Mouse (Mus musculus): ENCODE data around the gene Sec14l2.

The Sec14l2 gene

DNA sequence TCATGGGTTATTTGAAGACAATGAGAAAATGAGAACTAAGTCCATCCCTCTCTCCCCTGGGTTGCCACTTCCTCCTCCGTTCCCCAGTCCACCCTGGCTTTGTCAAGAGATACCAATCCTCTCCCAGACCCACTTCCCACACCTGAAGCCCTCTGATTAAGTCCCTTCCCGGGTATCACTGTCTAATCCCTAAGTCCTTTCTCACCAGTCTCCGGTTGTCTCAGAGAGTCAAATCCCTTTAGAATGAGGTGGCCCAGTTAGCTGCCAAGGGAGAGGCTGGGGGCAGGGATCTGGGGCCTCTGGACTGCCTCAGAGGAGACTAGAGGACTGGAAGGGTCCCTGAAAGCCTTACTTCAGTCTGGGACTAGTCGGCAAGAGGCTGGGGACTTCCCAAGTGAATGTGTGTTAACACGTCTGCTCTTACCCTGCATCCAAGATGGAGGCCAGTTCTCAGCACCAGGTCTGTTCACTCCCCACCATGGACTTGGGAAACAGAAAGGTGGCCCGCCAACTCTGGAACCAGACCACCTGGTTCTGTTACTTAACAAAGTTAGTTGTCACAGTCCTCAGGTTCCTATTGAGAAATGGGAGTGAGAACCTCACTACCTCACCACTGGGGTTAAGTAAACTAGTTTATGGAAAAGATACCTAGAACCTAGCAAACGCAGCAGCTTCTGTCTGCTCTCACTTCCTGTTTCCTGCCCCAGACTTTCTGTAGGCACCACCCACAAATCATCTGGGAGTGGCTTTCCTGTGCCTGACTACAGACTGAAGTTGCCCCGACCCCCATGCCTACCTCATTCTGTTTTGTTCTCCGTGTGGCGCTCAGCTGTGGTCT, at the start of gene Sec14l2:
Gene Sec14l2, minus strand, starts transcription at position 674 of the 838 bp plus-strand sequence.
- no peak for DNase-seq (ENCODE audit: low read depth, low spot score)

DNA sequence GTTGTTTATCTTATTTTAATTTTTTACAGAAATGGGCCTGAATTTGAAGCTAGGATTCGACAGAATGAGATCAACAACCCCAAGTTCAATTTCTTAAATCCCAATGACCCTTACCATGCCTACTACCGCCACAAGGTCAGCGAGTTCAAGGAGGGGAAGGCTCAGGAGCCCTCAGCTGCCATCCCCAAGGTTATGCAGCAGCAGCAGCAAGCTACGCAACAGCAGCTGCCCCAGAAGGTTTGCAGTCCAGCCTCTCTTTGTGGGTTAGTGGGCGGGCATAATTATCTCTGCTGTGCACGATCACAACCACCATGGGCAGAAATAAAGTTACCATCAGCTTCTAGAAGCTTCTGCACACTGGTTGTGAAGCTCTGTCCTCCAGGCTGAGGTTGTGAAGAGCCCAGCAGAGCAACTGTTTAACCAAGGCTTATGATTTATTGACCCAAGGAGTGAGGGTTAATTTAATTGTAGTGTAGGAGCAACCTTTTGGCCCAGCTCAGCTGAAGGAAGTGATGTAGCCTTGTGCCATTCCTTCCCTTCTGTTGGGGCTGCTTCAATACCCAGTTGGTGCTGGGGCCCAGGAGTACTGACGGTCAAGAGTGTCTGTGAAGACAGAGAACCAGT, 43.4 kb upstream of the Sec14l2 start:
- DNase-seq (ENCODE audit: low read depth, low spot score) = no peak

DNA sequence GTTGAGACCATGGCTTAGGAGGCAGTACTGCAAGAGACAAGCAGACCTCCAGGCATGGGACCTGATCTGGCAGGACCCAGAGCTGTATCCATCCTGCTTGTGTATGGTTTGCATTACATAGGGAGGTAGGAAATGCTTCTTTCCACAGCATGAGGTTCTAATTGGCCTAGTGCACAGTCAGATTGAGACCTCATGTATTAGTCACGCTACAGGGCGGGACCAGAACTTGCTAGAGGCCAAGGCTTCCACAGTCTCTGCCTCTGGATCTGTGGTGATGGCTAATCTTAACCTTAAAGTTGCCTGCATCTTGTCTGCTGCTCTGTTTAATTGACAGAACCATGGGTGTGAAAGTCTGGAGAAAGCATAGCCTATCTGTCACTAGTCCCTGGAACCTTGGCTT, 41.5 kb upstream of the Sec14l2 start:
- DNase-seq (ENCODE audit: low read depth, low spot score) = no peak

DNA sequence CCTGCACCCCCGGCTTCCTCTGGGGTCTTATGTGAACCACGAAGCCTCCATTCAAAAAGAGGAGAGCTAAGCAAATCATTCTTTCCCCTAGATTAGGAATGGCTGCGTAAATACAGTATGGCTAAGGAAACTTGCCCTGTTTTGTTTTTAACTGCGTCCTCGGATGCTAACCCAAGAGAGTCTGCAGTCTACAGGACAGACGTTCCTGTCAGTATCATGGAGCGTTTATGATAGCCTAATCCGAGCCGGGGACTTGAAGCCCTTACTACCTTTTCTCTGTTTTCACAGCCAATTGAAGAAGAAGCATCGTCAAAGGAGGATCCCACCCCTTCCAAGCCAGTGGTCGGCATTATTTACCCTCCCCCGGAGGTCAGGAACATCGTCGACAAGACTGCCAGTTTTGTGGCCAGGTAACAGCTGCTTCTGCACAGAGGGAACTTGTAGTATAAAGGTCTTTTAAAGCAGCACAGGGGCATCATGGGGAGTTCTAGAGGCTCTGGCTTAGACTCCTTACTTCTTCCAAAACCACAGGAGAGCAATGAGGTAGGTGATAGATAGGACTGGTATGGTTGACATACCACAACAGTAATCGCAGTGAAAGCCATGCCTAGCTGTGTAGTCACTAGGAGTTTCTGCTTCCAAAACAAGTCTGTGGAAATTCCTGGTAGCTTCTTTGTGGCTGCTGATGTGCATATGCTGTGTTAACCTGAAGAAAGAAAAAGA, 37.7 kb upstream of the Sec14l2 start:
- DNase-seq (ENCODE audit: low read depth, low spot score) = no peak

DNA sequence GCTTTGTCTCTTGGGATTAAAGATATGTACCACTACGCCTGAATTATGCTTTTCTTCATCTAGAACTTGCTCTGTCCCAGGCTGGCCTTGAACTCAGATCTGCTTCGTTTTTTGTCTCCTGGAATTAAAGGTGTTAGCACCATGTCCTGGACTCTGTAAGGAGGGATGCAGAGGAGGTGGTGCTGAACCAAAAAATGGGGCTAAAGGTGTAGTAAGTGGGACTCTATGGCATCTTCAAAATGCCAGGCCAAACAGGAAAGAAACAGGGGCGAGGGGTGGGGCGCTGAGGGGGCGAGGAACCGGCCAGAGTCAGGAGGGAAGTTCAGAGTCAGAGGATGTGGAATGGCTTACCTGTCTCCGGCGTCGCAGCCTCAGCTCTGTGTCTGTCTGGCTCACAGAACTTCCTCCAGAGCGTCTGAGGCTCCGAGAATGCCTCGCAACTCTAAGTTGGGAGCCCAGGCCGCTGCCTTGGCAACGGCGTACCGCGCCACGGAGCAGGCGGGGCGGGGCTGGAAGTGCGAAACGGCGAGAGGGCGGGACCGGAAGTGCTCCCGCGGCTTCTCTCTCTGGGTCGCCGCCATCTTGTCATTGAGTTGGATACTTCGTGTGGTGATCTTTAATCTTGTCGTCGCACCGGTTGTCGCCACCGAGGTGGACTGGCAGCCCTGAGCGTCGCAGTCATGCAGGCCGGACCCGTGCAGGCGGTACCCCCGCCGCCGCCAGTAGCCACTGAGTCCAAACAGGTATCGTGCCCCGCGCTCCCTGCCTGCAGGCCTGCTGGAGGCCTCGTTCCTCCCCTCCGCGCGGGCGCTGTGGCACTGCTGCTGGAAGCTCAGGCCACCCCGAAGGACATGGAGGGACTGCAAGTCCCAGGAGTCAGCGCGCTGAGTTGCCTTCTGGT, 36.8 kb upstream of the Sec14l2 start, which contains the start of the genes Ccdc157 and Sf3a1:
Gene Ccdc157, minus strand, starts transcription at position 486 of the 901 bp plus-strand sequence.
Gene Sf3a1, plus strand, starts transcription at position 543 of the 901 bp plus-strand sequence.
- DNase-seq (ENCODE audit: low read depth, low spot score) = peak; percentile 83

DNA sequence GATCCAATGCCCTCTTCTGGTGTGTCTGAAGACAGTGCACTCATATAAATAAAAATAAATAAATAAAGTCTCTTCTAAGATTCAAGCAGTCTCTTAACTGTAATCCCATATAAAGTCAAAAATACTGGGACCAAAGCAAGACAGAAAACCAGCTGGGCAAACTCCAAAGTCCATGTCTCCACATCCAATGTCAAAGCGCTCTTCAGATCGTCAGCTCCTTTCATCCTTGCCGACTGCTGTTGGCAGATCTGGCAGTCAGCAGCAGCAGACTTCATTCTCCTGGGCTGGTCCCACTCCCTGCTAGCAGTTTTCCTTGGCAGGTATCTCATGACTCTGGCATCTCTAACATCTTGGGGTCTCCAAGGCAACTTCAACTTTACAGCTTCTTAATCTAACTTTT, 35.5 kb upstream of the Sec14l2 start:
- no peak for DNase-seq (ENCODE audit: low read depth, low spot score)

DNA sequence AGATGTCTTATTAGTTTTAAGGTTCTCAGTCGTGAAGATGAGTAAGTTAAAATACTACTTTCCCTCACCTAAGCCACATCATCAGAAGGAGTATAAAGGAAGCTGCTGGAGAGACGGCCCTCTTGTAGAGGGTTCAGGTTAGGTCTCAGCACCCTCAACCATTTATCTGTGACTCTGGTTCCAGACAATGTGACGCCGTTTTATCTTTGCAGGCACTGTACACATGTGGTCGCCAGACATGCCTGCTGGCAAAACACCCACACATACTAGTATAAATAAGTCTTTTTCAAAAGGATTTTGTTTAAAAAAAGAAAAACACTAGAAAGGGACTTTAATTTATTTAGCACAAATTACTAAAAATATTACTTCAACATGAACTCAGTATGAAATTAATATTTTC, 32.4 kb upstream of the Sec14l2 start:
- no peak for DNase-seq (ENCODE audit: low read depth, low spot score)

DNA sequence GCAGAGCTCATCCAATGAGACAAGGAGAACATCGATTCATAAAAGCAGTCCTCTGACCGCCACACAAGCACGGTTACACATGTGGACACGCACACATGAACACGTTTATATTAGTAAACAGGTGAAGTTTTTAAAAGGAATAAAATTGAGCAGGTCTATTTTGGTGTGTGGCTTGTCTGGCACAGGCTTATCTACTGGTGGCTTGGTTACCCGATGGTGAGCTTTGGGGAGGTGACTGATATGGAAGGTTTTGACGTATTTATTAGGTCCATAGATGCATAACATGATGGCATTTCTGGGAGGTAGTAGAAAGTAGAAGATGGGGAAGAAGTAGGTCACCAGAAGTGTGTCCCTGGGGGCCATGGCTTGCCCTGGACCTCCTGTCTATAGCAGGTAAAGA, 30.5 kb upstream of the Sec14l2 start:
- no peak for DNase-seq (ENCODE audit: low read depth, low spot score)

DNA sequence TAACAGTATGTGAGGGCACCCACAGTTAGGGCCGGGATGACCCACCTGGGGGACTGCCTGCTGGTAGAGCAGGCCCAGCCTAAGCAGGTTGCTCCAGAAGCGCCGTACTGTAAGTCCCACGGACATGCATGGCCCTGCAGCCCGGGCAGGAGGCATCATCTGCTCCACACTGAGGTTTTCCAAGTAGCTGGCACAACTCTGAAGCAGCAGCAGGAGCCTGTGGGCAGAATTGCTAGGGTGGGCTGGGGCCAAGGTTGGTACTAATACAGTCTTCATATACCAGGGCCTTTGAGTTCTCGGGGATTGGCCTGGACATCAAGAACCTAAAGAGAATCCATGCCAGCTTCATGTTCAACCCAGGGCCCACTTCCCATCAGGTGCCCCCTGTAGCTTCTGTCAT, 26.7 kb upstream of the Sec14l2 start:
- no peak for DNase-seq (ENCODE audit: low read depth, low spot score)

DNA sequence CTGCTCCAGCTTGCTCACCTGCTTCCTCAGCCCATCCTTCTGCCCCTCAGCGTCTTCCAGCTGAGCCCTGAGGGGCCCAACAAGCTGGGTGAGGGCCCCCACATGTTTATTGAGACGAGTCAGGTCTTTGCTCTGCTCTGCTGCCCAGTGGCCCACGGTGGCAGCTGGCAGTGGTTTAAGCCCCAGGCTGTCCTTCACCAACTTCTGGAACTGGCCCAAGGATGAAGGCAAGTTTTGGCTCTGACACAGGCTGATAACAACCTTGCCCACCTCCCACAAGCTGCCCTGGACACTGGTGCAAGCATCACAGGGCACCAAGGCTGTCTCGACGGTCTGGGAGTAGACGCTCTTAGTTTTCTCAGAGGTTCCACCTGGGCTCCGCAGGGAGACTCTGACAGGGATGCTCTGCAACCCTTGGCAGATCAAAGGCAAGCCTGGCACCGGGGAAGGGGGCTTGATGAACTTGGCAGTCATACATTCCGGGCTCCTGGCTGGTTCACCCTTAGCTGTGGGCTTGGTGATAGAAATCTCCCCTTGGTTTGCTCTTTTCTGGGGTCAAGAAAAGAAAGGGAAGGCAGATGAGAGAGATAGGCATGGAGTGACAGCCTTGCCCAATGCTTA, 25.4 kb upstream of the Sec14l2 start:
- no peak for DNase-seq (ENCODE audit: low read depth, low spot score)

DNA sequence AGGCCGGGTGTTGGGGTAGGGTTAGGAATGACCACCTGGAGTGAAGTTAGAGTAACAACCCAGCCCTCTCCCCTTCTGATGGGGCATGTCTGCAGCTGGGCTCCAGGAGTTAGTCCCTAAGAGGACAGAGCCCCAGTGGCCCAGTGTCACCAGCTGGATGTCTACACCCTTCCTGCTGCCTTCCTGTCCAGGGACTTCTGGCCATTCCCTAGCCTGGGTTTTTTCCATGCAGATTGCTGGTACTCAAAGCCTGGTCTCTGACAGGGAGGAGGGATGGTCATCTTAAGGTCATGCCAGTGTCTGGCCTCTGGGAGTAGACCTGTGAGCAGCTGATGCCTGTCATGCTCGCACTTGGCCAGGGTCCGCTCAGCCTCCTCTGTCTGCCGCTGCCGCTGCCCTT, 24.9 kb upstream of the Sec14l2 start:
- no peak for DNase-seq (ENCODE audit: low read depth, low spot score)

DNA sequence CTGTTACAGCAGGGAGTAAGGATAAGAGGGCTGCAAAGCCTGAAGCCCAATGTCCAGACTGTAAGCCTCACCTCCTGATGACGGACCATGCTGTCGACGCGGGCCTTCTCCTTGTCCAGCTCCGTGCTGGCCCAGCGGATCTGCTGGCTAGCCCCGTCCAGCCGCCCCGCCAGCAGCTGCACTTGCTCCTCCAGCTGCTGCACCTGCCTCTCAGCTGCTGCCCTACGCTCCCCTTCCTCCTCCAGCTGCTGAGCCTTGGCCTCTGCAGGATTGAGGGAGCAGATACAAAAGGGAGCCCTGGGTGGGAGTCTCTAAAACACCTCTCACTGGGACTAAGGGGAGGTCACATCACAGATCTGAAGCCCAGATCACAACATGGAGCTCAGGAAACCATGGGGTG, 23.9 kb upstream of the Sec14l2 start:
- no peak for DNase-seq (ENCODE audit: low read depth, low spot score)

DNA sequence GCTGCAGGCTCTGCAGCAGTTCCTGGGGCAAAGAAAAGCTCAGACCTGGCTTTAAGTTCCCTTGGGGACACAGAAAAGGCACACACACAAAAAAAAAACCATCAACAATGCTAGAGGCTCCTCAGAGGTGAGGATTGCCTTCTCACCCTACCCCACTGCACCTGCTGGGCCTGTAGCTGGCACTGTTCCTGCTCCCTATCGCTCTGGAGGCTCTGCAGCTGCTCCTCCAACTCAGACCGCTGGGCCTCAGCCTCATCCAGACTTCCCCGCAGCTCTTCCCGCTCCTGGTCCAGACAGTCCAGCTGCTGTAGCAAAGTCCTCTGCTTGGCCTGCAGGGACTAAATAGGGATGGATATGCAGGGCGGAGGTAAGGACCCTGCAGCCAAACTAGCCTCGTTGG, 23.2 kb upstream of the Sec14l2 start:
- no peak for DNase-seq (ENCODE audit: low read depth, low spot score)

DNA sequence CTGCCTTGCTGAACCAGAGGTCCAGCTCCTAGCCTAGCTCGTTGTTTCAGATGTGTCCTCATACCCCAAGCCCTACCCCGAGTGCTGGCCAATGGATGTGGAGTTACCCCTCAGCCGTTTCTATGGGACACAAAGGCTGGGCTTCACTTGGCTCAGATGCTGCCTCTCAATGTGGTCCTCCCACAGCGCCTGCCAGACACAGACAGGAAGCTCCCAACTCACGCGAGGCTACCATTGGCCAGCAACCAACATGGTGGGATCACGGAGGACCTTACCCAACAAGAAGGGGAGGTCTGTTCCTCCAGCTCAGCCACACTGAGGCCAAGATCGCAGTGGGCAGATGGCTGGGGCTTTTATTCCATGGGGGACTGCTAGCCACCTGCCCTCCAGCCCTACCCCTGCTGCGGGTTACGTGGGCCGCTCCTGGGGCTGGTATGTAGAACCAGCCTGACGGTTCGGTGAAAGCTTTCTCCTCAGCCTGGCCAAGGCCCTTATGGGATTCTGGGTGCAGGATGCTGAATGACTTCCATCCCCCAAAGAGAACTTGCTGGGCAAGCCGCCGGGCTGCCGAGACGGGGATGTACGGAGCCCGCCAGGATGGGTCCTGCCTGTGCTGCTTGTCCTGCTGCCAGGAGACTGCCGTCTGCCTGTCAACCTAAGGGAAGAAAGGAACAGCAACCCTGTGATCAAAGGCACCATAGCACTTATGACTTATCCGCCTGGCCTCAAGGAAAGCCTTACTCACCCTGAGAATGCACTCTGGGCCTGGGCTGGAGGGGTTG, 20.3 kb upstream of the Sec14l2 start:
- no peak for DNase-seq (ENCODE audit: low read depth, low spot score)

DNA sequence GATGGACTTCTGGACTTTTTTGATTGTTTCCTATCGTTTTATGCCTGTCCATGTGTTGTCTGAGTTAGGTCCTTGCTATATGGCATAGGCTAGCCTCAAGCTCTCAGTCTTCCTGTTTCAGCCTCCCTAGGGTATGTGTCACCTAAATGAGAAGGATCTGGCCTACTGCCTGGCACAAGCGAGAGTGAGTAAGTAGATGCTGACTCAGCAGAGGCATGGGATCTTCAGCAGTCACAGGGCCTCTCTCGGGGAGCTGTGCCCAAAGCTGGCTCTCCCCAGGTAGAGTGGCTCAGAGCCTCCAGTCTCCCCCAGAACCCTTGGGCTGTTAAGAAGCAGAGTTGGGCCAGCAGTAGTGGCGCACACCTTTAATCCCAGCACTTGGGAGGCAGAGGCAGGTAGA, 19.1 kb upstream of the Sec14l2 start:
- DNase-seq (ENCODE audit: low read depth, low spot score) = no peak

DNA sequence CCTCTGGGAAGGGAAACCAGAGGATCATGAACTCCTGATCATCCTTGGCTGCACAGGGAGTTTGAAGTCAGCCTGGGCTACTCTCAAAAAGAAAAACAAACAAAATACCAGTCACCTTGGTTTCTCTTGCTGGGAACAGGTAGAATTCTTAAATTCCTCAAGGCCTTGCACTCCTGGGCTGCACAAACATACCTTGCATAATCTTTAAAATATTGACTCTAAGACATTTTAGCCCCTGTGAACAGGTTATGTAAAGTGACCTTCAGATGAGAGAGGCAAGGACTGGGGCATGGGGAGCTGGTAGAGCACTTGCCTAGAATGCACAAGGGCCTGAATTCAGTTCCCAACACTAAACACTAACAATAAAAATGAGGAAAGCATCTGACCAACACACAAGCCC, 18.3 kb upstream of the Sec14l2 start:
- DNase-seq (ENCODE audit: low read depth, low spot score) = no peak

DNA sequence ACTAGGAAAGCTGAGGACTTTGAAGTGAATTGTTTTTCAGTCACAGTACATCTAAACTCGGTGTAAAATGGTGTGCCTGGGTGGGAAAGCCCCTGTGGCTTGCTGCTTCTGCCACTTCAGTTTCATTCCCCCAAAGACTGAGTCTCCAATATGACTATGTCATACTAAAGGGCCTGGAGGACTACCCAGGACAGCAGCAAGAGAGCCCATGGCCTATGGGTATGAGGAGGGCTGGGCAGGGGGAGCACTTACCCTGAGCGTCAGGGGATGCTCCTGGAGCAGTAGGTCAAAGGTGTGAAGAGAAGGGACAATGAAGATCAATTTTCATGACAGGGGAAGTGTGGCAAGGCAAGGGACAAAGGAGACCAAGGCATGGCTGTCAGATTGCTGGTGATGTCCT, 15.7 kb upstream of the Sec14l2 start:
- no peak for DNase-seq (ENCODE audit: low read depth, low spot score)

DNA sequence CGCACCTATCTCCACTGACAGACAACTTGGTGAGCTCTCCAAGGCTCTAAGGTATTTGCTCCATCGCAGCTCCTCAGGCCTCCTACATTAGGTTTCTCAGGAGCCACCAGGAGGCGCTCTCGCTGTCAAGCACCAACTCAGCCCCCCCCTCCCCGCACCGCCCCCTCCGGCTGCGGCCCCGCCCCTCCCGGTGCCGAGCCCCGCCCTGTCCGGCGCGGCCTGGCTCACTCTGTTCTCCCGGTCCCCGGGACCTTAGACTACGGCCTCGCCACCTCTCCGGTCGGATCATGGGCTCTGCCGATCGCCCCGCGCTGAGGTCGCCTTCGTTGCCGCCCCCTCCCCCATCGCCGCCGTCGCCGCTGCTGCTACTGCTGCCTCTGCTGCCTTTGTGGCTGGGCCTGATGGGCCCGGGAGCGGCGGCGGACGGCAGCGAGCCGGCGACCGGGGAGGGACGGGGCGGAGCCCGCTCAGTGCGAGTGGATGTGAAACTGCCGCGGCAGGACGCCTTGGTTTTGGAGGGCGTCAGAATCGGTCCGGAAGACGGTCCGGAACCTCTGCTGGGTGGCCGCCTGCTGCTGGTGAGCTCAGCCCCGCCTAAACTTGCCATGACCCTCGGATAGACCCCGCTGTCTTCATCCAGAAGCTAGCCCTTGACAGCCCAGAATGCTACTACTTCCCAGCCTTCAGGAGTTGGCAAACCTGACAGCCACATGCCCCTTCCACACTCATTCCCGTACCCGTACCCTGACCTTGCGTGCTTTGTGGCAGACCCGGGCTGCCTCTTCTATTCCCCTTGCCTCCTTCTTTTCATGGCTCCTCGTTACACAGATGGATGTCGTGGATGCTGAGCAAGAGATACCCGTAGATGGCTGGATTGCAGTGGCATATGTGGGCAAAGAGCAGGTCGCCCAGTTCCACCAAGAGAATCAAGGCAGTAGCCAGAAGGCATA, 12.0 kb upstream of the Sec14l2 start, which contains the start of gene Rnf215:
Gene Rnf215, plus strand, starts transcription at position 217 of the 950 bp plus-strand sequence.
- DNase-seq (ENCODE audit: low read depth, low spot score) = peak; percentile 85

DNA sequence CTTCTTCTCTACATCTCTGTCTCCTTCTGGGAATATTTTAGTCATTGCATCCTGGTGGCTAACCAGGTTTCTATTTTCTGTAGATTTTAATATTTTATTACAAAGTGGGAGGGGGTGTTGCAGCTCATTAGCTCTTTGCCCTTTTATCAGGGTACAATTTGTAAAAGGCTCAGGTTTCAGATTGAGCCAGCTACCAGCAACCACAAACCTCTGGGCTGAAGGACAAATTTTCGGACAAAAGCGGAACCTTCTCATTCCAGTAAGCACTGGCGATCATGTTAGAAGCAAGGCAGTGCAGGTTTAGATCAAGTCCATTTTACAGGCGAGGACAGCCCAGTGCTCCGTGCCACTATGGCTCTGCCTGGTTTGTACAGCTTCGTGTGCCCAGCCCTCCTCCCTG, 11.2 kb upstream of the Sec14l2 start:
- DNase-seq (ENCODE audit: low read depth, low spot score) = no peak

All from skeletal muscle tissue, adult 2 months (tissue).